Mouse (Mus musculus): ENCODE measurements around the gene Gm49387.

GRCm38 (mm10) chr14:31583082-31583481 lies 57.6 kb downstream of the Gm49387 start:
- no peak for TF ChIP-seq GATA1 (IDR thresholded peaks at IDR 0.05; ENCODE audit: low read length)
- no peak for TF ChIP-seq TAL1 (IDR thresholded peaks at IDR 0.05; ENCODE audit: low read length)

All from erythroblast, embryonic 14.5 days (primary cell).